Mouse (Mus musculus): ENCODE data around the gene Nat8f5. TPM values are rescaled to one million over a fixed set of nuclear protein-coding genes. Genes with fewer than 3 reads are reported as not detected.
"Not testable (repeated sequence)": the region's sequence is repeated elsewhere in the genome, so short reads cannot be mapped to it uniquely, and the experiment has no call there.

Nat8f5 gene
- polyA plus RNA-seq, 1 experiment from 2014 or later = not detected

DNA sequence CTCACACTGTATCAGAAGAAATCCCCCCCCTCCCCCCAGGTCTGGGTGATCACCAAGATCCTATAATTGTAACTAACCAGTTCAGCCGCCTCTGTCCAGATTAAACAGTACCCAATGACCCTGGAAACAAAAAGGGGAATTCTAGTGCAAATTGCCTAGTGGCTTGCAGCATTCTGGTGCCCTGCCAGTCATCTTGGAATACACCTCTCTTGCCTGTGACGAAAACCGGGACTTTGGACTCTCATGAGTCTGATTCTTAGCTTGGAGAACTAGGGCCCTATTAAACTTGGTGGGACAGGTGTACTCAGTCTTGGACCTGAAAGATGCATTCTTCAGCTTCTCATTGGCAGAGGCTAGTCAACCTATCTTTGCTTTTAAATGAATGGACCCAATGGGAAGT is 32.7 kb upstream of the Nat8f5 start:
- H3K9me3 ChIP-seq (replicated peaks) = no peaks in the 10 kb centered on the region
- H3K4me1 ChIP-seq (replicated peaks) = no peaks in the 10 kb centered on the region; the same call in 1 of the 2 replicates
- ATAC-seq (ENCODE audit: low read depth) (no peak), DNase-seq (no peak)
- H3K4me2 ChIP-seq = no peak overlapping the region
- 66% methylated on average over 3 of the region's 3 CpGs for WGBS (ENCODE audit: insufficient replicate concordance)
- no peak overlapping the region for H3K27ac ChIP-seq
- H3K27me3 ChIP-seq = no peaks in the 10 kb centered on the region
- H3K4me3 ChIP-seq (replicated peaks) = no peak overlapping the region
- no peak overlapping the region for H3K9ac ChIP-seq
- H3K36me3 ChIP-seq = no peaks in the 10 kb centered on the region

- Histone ChIP-seq H3K4me2 (no peak overlapping the region), H3K36me3 (no peaks in the 10 kb centered on the region), H3K9ac (no peak overlapping the region), H3K4me3 (replicated peaks) (no peak overlapping the region), H3K27ac (no peak overlapping the region), H3K4me1 (replicated peaks) (no peaks in the 10 kb centered on the region; the same call in 1 of the 2 replicates), H3K9me3 (replicated peaks) (no peaks in the 10 kb centered on the region), H3K27me3 (no peaks in the 10 kb centered on the region)
- 57% methylated on average over 7 of the region's 7 CpGs for WGBS (ENCODE audit: insufficient replicate concordance)
- no peak for DNase-seq
- ATAC-seq (ENCODE audit: low read depth) = no peak
Observed at GRCm38 (mm10) chr6:85851062-85851773, 30.4 kb upstream of the Nat8f5 start.

DNA sequence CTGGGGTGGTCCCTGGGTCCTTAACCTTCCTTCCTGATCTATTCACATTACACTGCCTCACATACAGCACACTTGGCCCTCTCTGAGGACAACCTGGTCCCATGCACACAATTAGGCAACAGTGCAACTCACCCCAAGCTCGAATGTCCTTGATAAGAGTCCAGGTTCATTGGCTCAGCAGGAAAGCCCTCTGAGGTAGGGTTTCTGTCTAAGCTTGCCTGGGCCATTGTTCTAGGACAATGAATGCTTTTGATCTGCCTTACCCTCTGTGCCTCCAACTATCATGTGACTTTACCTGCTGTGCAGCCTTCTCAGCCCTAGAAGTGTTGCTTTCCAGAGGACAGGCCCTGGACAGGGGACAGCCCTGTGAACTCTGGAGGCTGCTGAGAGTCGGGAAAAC is 28.5 kb upstream of the Nat8f5 start:
- no peak overlapping the region for H3K9ac ChIP-seq
- no peak overlapping the region for H3K4me3 ChIP-seq (replicated peaks)
- ATAC-seq (ENCODE audit: low read depth) (no peak), DNase-seq (no peak)
- H3K27ac ChIP-seq = no peak overlapping the region
- no peaks in the 10 kb centered on the region for H3K36me3 ChIP-seq
- no peaks in the 10 kb centered on the region for H3K9me3 ChIP-seq (replicated peaks)
- H3K4me2 ChIP-seq = no peak overlapping the region
- H3K27me3 ChIP-seq = no peaks in the 10 kb centered on the region
- WGBS (ENCODE audit: insufficient replicate concordance) = 28% methylated on average over 2 of the region's 2 CpGs
- H3K4me1 ChIP-seq (replicated peaks) = no peaks in the 10 kb centered on the region; the same call in 1 of the 2 replicates

DNA sequence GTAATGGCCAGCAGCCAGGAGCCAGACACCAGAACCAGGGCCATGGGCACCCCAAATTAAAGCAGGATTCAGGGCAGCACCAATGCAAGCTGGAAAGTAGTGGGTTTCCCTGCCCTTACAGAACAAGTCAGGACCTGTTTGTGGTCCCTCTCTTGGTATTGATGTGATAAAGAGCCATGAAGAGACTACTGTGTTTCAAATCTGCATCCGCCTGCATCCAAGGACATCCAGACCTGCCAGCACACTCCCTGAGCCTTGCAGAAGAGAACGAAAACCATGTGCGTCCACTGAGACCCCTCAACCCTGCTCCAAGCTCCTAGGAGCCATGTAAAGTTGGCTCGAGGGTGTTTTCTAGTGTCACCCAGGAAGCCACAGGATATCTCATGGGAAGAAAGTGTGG is 27.4 kb upstream of the Nat8f5 start:
- no peaks in the 10 kb centered on the region; the same call in 1 of the 2 replicates for H3K4me1 ChIP-seq (replicated peaks)
- H3K27me3 ChIP-seq = no peaks in the 10 kb centered on the region
- ATAC-seq (ENCODE audit: low read depth) (no peak), DNase-seq (no peak)
- H3K9me3 ChIP-seq (replicated peaks) = no peaks in the 10 kb centered on the region
- WGBS (ENCODE audit: insufficient replicate concordance) = 60% methylated on average over 4 of the region's 4 CpGs
- H3K4me3 ChIP-seq (replicated peaks) = no peak overlapping the region
- no peak overlapping the region for H3K27ac ChIP-seq
- no peak overlapping the region for H3K9ac ChIP-seq
- H3K36me3 ChIP-seq = no peaks in the 10 kb centered on the region
- H3K4me2 ChIP-seq = no peak overlapping the region

GRCm38 (mm10) chr6:85846921-85847320 is 26.1 kb upstream of the Nat8f5 start:
- no peak overlapping the region for H3K9ac ChIP-seq
- no peaks in the 10 kb centered on the region for H3K27me3 ChIP-seq
- H3K27ac ChIP-seq = no peak overlapping the region
- no peaks in the 10 kb centered on the region for H3K9me3 ChIP-seq (replicated peaks)
- H3K4me1 ChIP-seq (replicated peaks) = no peaks in the 10 kb centered on the region; the same call in 1 of the 2 replicates
- 27% methylated on average over 1 of the region's 1 CpGs for WGBS (ENCODE audit: insufficient replicate concordance)
- no peak overlapping the region for H3K4me3 ChIP-seq (replicated peaks)
- no peak overlapping the region for H3K4me2 ChIP-seq
- H3K36me3 ChIP-seq = no peaks in the 10 kb centered on the region
- ATAC-seq (ENCODE audit: low read depth) (no peak), DNase-seq (no peak)

GRCm38 (mm10) chr6:85843677-85844458 is 23.1 kb upstream of the Nat8f5 start:
- not testable (repeated sequence) for ATAC-seq (ENCODE audit: low read depth)

DNA sequence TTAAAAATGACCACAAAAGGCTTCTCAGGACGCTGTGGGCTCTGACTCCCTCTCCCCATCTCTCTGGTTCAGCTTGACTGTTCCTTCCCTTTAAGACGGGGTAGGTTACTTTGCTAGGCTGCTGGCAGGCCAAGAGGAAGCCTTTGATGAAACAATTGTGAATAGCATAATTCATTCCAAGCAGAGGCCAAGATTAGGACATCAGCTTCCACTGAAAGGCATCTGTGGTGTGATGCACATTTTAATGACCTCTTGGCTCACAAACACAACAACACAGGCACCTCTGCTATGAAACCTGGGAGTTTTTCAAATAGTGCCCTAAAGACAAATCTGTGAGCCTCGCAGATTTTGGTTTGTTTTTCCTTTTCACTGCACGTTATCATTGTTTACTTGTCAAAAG is 19.2 kb upstream of the Nat8f5 start:
- no peaks in the 10 kb centered on the region for H3K4me1 ChIP-seq (replicated peaks)
- 44% methylated on average over 4 of the region's 4 CpGs for WGBS (ENCODE audit: insufficient replicate concordance)
- no peaks in the 10 kb centered on the region for H3K27me3 ChIP-seq
- H3K27ac ChIP-seq = no peak overlapping the region
- H3K9ac ChIP-seq = no peak overlapping the region
- ATAC-seq (ENCODE audit: low read depth) = no peak
- no peak for DNase-seq
- H3K36me3 ChIP-seq = no peaks in the 10 kb centered on the region
- no peaks in the 10 kb centered on the region for H3K9me3 ChIP-seq (replicated peaks)
- H3K4me3 ChIP-seq (replicated peaks) = no peak overlapping the region
- no peak overlapping the region for H3K4me2 ChIP-seq

More at GRCm38 (mm10) chr6:85843677-85844458, 23.1 kb upstream of the Nat8f5 start:
- H3K9ac ChIP-seq; H3K27me3 ChIP-seq; H3K4me2 ChIP-seq; H3K4me1 ChIP-seq (replicated peaks); H3K27ac ChIP-seq; H3K36me3 ChIP-seq; H3K9me3 ChIP-seq (replicated peaks); DNase-seq; H3K4me3 ChIP-seq (replicated peaks): not testable (repeated sequence)
- WGBS (ENCODE audit: insufficient replicate concordance) = 69% methylated on average over 25 of the region's 25 CpGs

DNA sequence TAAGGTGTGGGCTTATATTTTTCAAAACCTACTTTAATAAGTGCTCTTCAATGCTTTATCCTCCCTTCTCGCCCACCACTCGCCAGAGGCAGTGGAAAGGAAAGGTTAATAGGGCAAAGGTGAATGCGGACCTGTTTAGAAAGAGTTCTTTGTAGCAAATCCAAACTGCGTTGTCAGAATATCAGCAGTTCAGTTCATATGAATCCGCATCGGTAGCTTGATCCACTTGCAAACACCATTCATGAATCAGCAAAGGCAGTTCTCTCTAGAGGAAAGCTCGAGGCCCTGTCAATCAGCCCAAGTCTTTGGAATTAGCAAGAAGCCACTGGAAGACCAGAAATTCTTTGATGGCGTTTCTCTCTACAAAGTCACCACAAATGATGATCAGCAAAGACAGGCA is 17.9 kb upstream of the Nat8f5 start:
- Histone ChIP-seq H3K27ac (no peak overlapping the region), H3K36me3 (no peaks in the 10 kb centered on the region), H3K27me3 (no peaks in the 10 kb centered on the region), H3K4me2 (no peak overlapping the region), H3K9ac (no peak overlapping the region), H3K4me3 (replicated peaks) (no peak overlapping the region), H3K4me1 (replicated peaks) (no peaks in the 10 kb centered on the region), H3K9me3 (replicated peaks) (no peaks in the 10 kb centered on the region)
- 65% methylated on average over 8 of the region's 8 CpGs for WGBS (ENCODE audit: insufficient replicate concordance)
- no peak for DNase-seq
- ATAC-seq (ENCODE audit: low read depth) = no peak

GRCm38 (mm10) chr6:85837307-85837706 is 16.5 kb upstream of the Nat8f5 start:
- not testable (repeated sequence) for H3K4me3 ChIP-seq (replicated peaks); H3K9ac ChIP-seq; H3K27ac ChIP-seq; H3K4me1 ChIP-seq (replicated peaks); DNase-seq; H3K36me3 ChIP-seq; H3K27me3 ChIP-seq; H3K9me3 ChIP-seq (replicated peaks); ATAC-seq (ENCODE audit: low read depth)
- peak overlapping the region; percentile 21; the same call in 1 of the 2 replicates for H3K4me2 ChIP-seq
- 21% methylated on average over 12 of the region's 12 CpGs for WGBS (ENCODE audit: insufficient replicate concordance)

DNA sequence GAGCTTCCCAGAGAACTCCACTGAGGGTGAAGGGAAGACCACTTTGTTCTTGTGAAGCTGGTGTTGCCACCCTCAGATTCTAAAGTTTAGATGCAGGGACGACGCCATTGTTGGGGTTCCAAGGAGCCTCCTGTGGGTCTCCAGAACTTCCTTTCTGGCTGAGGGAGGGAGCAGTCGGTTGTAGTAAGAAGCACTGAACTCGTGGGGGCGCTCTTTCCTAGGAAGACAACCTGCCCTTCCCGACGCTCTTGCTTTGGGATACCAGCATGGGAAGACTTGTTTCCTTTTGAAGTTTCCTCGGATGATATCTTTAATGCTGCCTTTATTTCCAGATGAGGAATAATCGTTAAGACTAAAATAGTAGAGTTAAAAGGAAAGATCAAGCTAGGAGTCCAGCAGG is 16.1 kb upstream of the Nat8f5 start:
- not testable (repeated sequence) for ATAC-seq (ENCODE audit: low read depth); H3K27me3 ChIP-seq; H3K36me3 ChIP-seq; H3K4me3 ChIP-seq (replicated peaks); H3K27ac ChIP-seq; H3K9ac ChIP-seq; H3K4me1 ChIP-seq (replicated peaks); H3K9me3 ChIP-seq (replicated peaks); H3K4me2 ChIP-seq; DNase-seq
- 15% methylated on average over 9 of the region's 9 CpGs for whole genome bisulfite sequencing (ENCODE audit: insufficient replicate concordance)

DNA sequence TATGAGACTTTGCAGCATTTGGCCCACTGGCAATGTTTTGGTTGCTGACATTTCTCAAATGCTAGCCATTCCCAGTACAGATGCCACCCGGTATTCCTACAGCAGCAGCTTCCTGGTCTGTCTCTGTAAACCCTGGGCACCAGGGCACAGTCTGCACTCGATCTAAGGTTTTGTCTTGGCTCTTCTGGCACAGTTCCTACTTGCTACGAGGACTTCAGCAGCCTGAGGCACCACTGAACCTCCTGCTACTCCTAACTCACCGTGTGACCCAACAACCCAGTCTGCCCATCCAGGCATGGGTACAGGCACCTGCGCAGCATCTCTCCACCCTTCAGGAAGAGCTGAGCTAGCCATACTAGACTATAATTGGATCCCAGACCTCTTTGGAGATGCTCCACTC is 15.3 kb upstream of the Nat8f5 start:
- WGBS (ENCODE audit: insufficient replicate concordance) = 51% methylated on average over 5 of the region's 5 CpGs
- H3K9ac ChIP-seq; H3K36me3 ChIP-seq; H3K27ac ChIP-seq; H3K4me1 ChIP-seq (replicated peaks); H3K4me2 ChIP-seq; H3K27me3 ChIP-seq; DNase-seq; ATAC-seq (ENCODE audit: low read depth); H3K9me3 ChIP-seq (replicated peaks); H3K4me3 ChIP-seq (replicated peaks): not testable (repeated sequence)

Data from liver, embryonic 13.5 days (tissue).